Mouse (Mus musculus): ENCODE data around the gene Dhx37. TPM values are rescaled to one million over a fixed set of nuclear protein-coding genes. Genes with fewer than 3 reads are reported as not detected.

The Dhx37 gene
- total and polyA plus RNA-seq, 3 experiments = 27.4 to 549 (median 55.3) TPM

- no peaks in the 10 kb centered on the region; a peak in 2 of 4 replicates for H3K4me1 ChIP-seq (ENCODE audit: control insufficient read depth in 1 of 2, insufficient read depth in 2 of 2, low read length in 2 of 2)
- H3K79me2 ChIP-seq (ENCODE audit: control insufficient read depth, insufficient read depth, low read length, poor library complexity) = no peaks in the 10 kb centered on the region
- DNase-seq (ENCODE audit: low read depth, low spot score) = no peak
- no peaks in the 10 kb centered on the region for H3K27me3 ChIP-seq (ENCODE audit: control insufficient read depth in 1 of 2, insufficient read depth in 2 of 2, low read length in 2 of 2)
- no peak overlapping the region for H3K4me3 ChIP-seq (ENCODE audit: control insufficient read depth in 1 of 2, insufficient read depth in 1 of 2, low read depth in 2 of 2, low read length in 2 of 2)
- H3K9ac ChIP-seq (ENCODE audit: control insufficient read depth, low read depth, low read length, poor library complexity, severe bottlenecking) = no peak overlapping the region
- H3K27ac ChIP-seq (ENCODE audit: control insufficient read depth, low read depth, low read length) = no peak overlapping the region
- TF ChIP-seq MYC (IDR thresholded peaks at IDR 0.05; ENCODE audit: low read depth, low read length) (no peak), E2F4 (IDR thresholded peaks at IDR 0.05; ENCODE audit: borderline replicate concordance, low read depth, low read length) (no peak), ZMIZ1 (IDR thresholded peaks at IDR 0.05; ENCODE audit: low read depth, low read length) (no peak), UBTF (IDR thresholded peaks at IDR 0.05; ENCODE audit: borderline replicate concordance, insufficient read depth, low read depth, low read length) (no peak), MAZ (IDR thresholded peaks at IDR 0.05; ENCODE audit: low read depth, low read length) (no peak), GATA1 (IDR thresholded peaks at IDR 0.05; ENCODE audit: low read depth, low read length) (no peak), USF2 (IDR thresholded peaks at IDR 0.05; ENCODE audit: borderline replicate concordance in 1 of 2, insufficient read depth in 1 of 2, low read depth in 1 of 2, low read length in 2 of 2) (no peak), POLR2AphosphoS2 (IDR thresholded peaks at IDR 0.05; ENCODE audit: low read length) (no peak)
- H3K36me3 ChIP-seq (ENCODE audit: control insufficient read depth in 1 of 2, insufficient read depth in 2 of 2, low read length in 2 of 2) = no peaks in the 10 kb centered on the region; a peak in 1 of 4 replicates
- no peaks in the 10 kb centered on the region for H3K9me3 ChIP-seq (replicated peaks; ENCODE audit: insufficient read depth, low read length)
Observed at GRCm38 (mm10) chr5:125363894-125364293, 70.0 kb downstream of the Dhx37 start.

Other genes starting within 250 kb of the Dhx37 start
- 51.4 and 53.1 TPM in 2 replicates for gene Scarb1, start 93.0 kb downstream of the Dhx37 start, total RNA-seq (2012; rRNA removed)
- 10 to 100 TPM in 1 of 2 experiments, not detected in 1; 98.3 TPM for gene Scarb1, start 93.0 kb downstream of the Dhx37 start, polyA plus RNA-seq (2012; ENCODE audit: insufficient read depth in 1 of 2, insufficient read length in 2 of 2, low read depth in 1 of 2, low replicate concordance in 2 of 2, missing spikeins in 1 of 2)
- gene Gm10382, start 44.8 kb downstream of the Dhx37 start, total RNA-seq (2012; rRNA removed) = 0.65 TPM in 2 replicates
- under 1 TPM in 1 of 2 experiments, not detected in 1; 0.96 TPM for gene Gm10382, start 44.8 kb downstream of the Dhx37 start, polyA plus RNA-seq (2012; ENCODE audit: insufficient read depth in 1 of 2, insufficient read length in 2 of 2, low read depth in 1 of 2, low replicate concordance in 2 of 2, missing spikeins in 1 of 2)
- 511 and 526 TPM in 2 replicates for gene Ubc, start 43.9 kb downstream of the Dhx37 start, total RNA-seq (2012; rRNA removed)
- gene Ubc, start 43.9 kb downstream of the Dhx37 start, polyA plus RNA-seq (2012; ENCODE audit: insufficient read depth in 1 of 2, insufficient read length in 2 of 2, low read depth in 1 of 2, low replicate concordance in 2 of 2, missing spikeins in 1 of 2) = 1,000 to 10,000 TPM in 1 of 2 experiments, 100 to 1,000 TPM in 1; 113 to 1,075 TPM
- gene Bri3bp, start 7.4 kb upstream of the Dhx37 start, total RNA-seq (2012; rRNA removed) = 87.6 and 88.6 TPM in 2 replicates
- 100 to 1,000 TPM in 1 of 2 experiments, 10 to 100 TPM in 1; 73.7 to 264 TPM for gene Bri3bp, start 7.4 kb upstream of the Dhx37 start, polyA plus RNA-seq (2012; ENCODE audit: insufficient read depth in 1 of 2, insufficient read length in 2 of 2, low read depth in 1 of 2, low replicate concordance in 2 of 2, missing spikeins in 1 of 2)
- gene Aacs, start 41.7 kb upstream of the Dhx37 start, total RNA-seq (2012; rRNA removed) = 32.8 and 34.9 TPM in 2 replicates
- gene Aacs, start 41.7 kb upstream of the Dhx37 start, polyA plus RNA-seq (2012; ENCODE audit: insufficient read depth in 1 of 2, insufficient read length in 2 of 2, low read depth in 1 of 2, low replicate concordance in 2 of 2, missing spikeins in 1 of 2) = 10 to 100 TPM in 1 of 2 experiments, not detected in 1; 79.5 TPM
- not detected in 2 replicates for gene Tmem132b, start 97.7 kb upstream of the Dhx37 start, total RNA-seq (2012; rRNA removed)
- not detected for gene Tmem132b, start 97.7 kb upstream of the Dhx37 start, polyA plus RNA-seq (2012; ENCODE audit: insufficient read depth in 1 of 2, insufficient read length in 2 of 2, low read depth in 1 of 2, low replicate concordance in 2 of 2, missing spikeins in 1 of 2)

Measured in MEL (cell line).